Mouse (Mus musculus): ENCODE results near the gene Rtp3. TPM values are rescaled to one million over a fixed set of nuclear protein-coding genes. Genes with fewer than 3 reads are reported as not detected.

The Rtp3 gene
- polyA plus RNA-seq (2012; rRNA removed) = 0.18 and 1.2 TPM in 2 replicates

DNA sequence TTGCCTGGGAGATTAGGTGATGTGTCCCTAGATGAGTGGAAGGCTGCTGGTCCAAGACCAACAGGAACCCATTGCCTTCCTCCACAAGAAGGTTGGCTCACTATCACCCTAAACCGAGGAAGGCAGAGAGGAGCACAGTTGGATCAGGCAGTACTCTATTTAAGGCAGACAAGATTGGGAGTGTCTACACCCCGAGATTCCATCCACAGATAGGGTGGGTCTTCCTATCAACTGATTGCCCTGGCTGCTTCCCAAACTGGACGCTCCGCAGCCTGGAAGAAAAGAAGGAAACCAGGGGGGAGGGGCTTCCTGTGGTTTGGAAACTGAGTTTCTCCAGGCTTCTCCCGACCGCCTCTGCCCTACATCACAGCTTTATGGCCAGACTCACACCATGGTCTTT lies at the start of gene Rtp3:
Rtp3 (minus strand) TSS at position 380 of the 400 bp plus-strand sequence.

DNA sequence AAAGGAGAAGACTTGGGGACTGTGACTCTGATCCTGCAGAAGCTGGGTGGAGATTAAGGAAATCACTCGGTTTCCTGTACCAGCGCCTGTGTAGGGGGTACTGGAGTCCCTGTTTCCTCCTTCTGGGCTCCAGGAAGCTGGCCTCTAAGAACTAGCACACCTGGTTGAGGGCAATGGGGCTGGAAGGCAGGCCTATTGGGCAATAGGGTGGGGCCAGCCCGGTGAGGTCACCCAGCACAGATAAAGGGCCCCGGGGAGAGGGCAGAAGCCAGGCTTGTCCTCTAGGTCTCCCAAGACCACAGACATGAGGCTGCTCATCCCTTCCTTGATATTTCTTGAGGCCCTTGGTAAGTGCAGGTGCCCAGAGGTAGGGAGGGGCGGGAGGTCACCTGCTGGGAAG lies 28.6 kb upstream of the Rtp3 start, which contains the start of gene Ltf:
Ltf (plus strand) TSS at position 250 of the 400 bp plus-strand sequence.

DNA sequence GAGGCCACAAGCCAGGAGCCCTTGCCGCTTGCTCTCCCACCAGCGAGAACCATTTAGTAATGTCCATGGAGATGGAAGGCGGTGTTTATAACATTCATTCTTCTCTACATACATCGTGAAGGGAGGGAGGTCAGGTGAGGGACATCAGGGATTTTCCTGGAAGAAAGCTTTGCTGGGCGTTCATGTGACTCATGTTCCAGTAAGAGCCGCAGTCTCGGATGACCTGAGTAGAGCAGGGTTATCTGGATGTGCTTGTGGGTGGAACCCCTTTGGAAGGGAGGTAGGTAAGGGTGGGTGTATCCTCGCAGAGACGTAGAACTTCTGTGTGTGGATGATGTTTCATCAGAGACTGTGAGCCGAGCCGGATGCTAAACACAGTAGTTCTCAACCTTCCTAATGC lies 39.0 kb downstream of the Rtp3 start, which contains the start of gene Lrrc2:
Lrrc2 (plus strand) TSS at position 149 of the 400 bp plus-strand sequence.

DNA sequence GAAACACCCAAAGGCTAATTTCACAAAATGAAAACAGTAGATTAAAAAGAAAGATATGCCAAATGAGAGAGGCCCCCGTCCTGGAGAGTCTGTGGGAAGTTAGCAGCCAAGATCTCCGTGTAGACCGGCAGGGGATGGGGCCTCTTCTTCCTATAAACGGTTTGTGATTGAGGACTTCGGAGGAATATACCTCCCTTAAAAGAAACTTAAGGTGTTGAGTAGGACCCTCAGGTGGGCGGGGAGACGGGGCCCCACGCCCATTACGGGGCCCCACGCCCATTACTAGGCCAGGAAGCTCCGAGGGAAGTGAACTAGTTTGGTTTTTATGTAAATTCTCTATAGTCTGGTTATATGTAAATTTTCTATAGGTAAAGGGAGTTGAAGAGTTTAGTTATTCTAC lies 44.5 kb downstream of the Rtp3 start, which contains the start of gene Tdgf1:
Tdgf1 (minus strand) TSS at position 233 of the 400 bp plus-strand sequence.

Other genes with a start within 250 kb of the Rtp3 start
- 0.15 and 0.35 TPM in 2 replicates for gene Myl3, start 248.7 kb downstream of the Rtp3 start, polyA plus RNA-seq (2012; rRNA removed)
- 59.6 and 72.7 TPM in 2 replicates for gene Pth1r, start 243.4 kb downstream of the Rtp3 start, polyA plus RNA-seq (2012; rRNA removed)
- gene Prss42, start 192.4 kb downstream of the Rtp3 start, polyA plus RNA-seq (2012; rRNA removed) = not detected in 2 replicates
- gene Prss44, start 176.6 kb downstream of the Rtp3 start, polyA plus RNA-seq (2012; rRNA removed) = 0.29 and 0.37 TPM in 2 replicates
- not detected in 2 replicates for gene Prss43, start 163.9 kb downstream of the Rtp3 start, polyA plus RNA-seq (2012; rRNA removed)
- gene Prss45, start 156.0 kb downstream of the Rtp3 start, polyA plus RNA-seq (2012; rRNA removed) = not detected in 2 replicates
- 0.15 and 0.17 TPM in 2 replicates for gene Prss46, start 146.1 kb downstream of the Rtp3 start, polyA plus RNA-seq (2012; rRNA removed)
- gene Prss50, start 132.6 kb downstream of the Rtp3 start, polyA plus RNA-seq (2012; rRNA removed) = 0.09 and 0.17 TPM in 2 replicates
- 42.5 and 54.8 TPM in 2 replicates for gene Als2cl, start 110.7 kb downstream of the Rtp3 start, polyA plus RNA-seq (2012; rRNA removed)
- gene Tmie, start 110.5 kb downstream of the Rtp3 start, polyA plus RNA-seq (2012; rRNA removed) = 5.2 and 7.4 TPM in 2 replicates
- not detected in 2 replicates for gene Fam240a, start 73.7 kb downstream of the Rtp3 start, polyA plus RNA-seq (2012; rRNA removed)
- gene Tdgf1, start 44.4 kb downstream of the Rtp3 start, polyA plus RNA-seq (2012; rRNA removed) = 1.5 and 2.2 TPM in 2 replicates
- gene Lrrc2, start 39.0 kb downstream of the Rtp3 start, polyA plus RNA-seq (2012; rRNA removed) = 2.1 and 2.5 TPM in 2 replicates
- 68.5 and 123 TPM in 2 replicates for gene Ltf, start 28.7 kb upstream of the Rtp3 start, polyA plus RNA-seq (2012; rRNA removed)
- gene Ccrl2, start 66.9 kb upstream of the Rtp3 start, polyA plus RNA-seq (2012; rRNA removed) = 5.9 and 8.1 TPM in 2 replicates
- 12.1 and 17.7 TPM in 2 replicates for gene Lrrfip2, start 127.0 kb upstream of the Rtp3 start, polyA plus RNA-seq (2012; rRNA removed)

Measured in ovary, adult 2 months (tissue).